14 mouse cellular contexts compared by ENCODE assay signal in genomic region chr5:125325931-125326330, GRCm38 (mm10). TPM values are rescaled to one million over a fixed set of nuclear protein-coding genes. Genes with fewer than 3 reads are reported as not detected.
DNase-seq lines count a peak whose midpoint lies in the region; ATAC-seq lines count a peak whose summit lies in the region.
"Had no signal": no experiment of that assay in that cellular context is flagged by ENCODE, and none has a peak within 500 bp of the region (broad histone marks: within the 10 kb centered on the region; RNA-seq: fewer than 3 reads in every experiment).

No protein-coding gene starts in this region.

- H3K36me3 ChIP-seq in heart, embryonic 11.5 days (ENCODE audit: control insufficient read depth, insufficient read depth, low read length) = no peaks in the 10 kb centered on the region
- H3K36me3 ChIP-seq in heart, embryonic 15.5 days = no peaks in the 10 kb centered on the region
- H3K36me3 ChIP-seq: neural tube, embryonic 15.5 days had no signal

- H3K4me2 ChIP-seq in heart, embryonic 11.5 days = no peak overlapping the region
- H3K4me2 ChIP-seq in heart, embryonic 15.5 days = peak overlapping the region; percentile 33
- H3K4me2 ChIP-seq: neural tube, embryonic 15.5 days had no signal

- H3K4me3 ChIP-seq in heart, embryonic 11.5 days (ENCODE audit: low read depth, low read length) = no peak overlapping the region
- H3K4me3 ChIP-seq in heart, embryonic 15.5 days = no peak overlapping the region
- H3K4me3 ChIP-seq: neural tube, embryonic 15.5 days had no signal

- no peaks in the 10 kb centered on the region for H3K27me3 ChIP-seq in heart, embryonic 11.5 days (ENCODE audit: control insufficient read depth, insufficient read depth, low read length)
- H3K27me3 ChIP-seq in heart, embryonic 15.5 days = no peaks in the 10 kb centered on the region
- H3K27me3 ChIP-seq: neural tube, embryonic 15.5 days had no signal

- H3K27ac ChIP-seq in heart, embryonic 11.5 days (ENCODE audit: low read depth, low read length) = peak overlapping the region; percentile 12; the same call in 1 of the 2 replicates
- peak overlapping the region; percentile 75 for H3K27ac ChIP-seq in heart, embryonic 15.5 days
- H3K27ac ChIP-seq: neural tube, embryonic 15.5 days had no signal

- ATAC-seq in heart, embryonic 11.5 days (replicated peaks; ENCODE audit: insufficient number of reproducible peaks, low FRiP score, low TSS enrichment) = no peak
- peak; percentile 50 for ATAC-seq in heart, embryonic 15.5 days (replicated peaks; ENCODE audit: insufficient number of reproducible peaks, insufficient read depth, low FRiP score, low read depth)
- peak; percentile 45 for ATAC-seq in megakaryocyte progenitor cell, adult 5-6 weeks (replicated peaks; ENCODE audit: poor library complexity)
- no peak for ATAC-seq in megakaryocyte, adult 5-6 weeks (ENCODE audit: poor library complexity, severe bottlenecking)

- H3K9ac ChIP-seq in heart, embryonic 11.5 days (ENCODE audit: low read depth, low read length) = no peak overlapping the region
- no peak overlapping the region for H3K9ac ChIP-seq in heart, embryonic 15.5 days
- H3K9ac ChIP-seq: neural tube, embryonic 15.5 days had no signal

- WGBS in heart, embryonic 11.5 days (ENCODE audit: insufficient replicate concordance) = 59% methylated on average over 11 of the region's 11 CpGs
- WGBS in heart, embryonic 15.5 days = 32% methylated on average over 11 of the region's 11 CpGs

- peaks cover 32% of the 10 kb centered on the region for H3K4me1 ChIP-seq in heart, embryonic 11.5 days (ENCODE audit: control insufficient read depth, insufficient read depth, low read length)
- peaks cover 46% of the 10 kb centered on the region for H3K4me1 ChIP-seq in heart, embryonic 15.5 days (replicated peaks)

- no peaks in the 10 kb centered on the region for H3K9me3 ChIP-seq in heart, embryonic 11.5 days (replicated peaks; ENCODE audit: control insufficient read depth, low read length)
- H3K9me3 ChIP-seq in heart, embryonic 15.5 days (replicated peaks) = no peaks in the 10 kb centered on the region
- H3K9me3 ChIP-seq: neural tube, embryonic 15.5 days had no signal

- no peak for DNase-seq in heart, adult 9 months (ENCODE audit: low spot score in 2 of 2)
- peak; percentile 59 for DNase-seq in ovary, adult 18-20 months (ENCODE audit: low spot score)
- no peak for DNase-seq in ovary, postnatal 10 days (ENCODE audit: low spot score)
- no peak for DNase-seq in embryo, embryonic 9.5 days (ENCODE audit: extremely low spot score)
- DNase-seq: cerebellum, adult 18-20 months; kidney, adult 2 months; layer of hippocampus, adult 9-11 months; lung, adult 2 months; midbrain, embryonic 14.5 days had no signal

RNA-seq across cellular contexts. Expression of gene Scarb1, which starts 15.0 kb away (rescaled TPM):
- 57.1 and 67.0 TPM in 2 replicates for polyA plus RNA-seq in heart, embryonic 11.5 days (2014; fragmentation: Nextera tagmentation; extraction: Ambion mirVana)
- 54.8 and 68.1 TPM in 2 replicates for polyA plus RNA-seq in heart, embryonic 15.5 days (2015; fragmentation: Nextera tagmentation; extraction: Ambion mirVana)
- 58.9 and 60.4 TPM in 2 replicates for total RNA-seq in megakaryocyte progenitor cell, adult 5-6 weeks (2015)
- total RNA-seq in megakaryocyte progenitor cell, adult 5-6 weeks (2017) = 52.3 and 59.6 TPM in 2 replicates
- 88.7 and 92.9 TPM in 2 replicates for total RNA-seq in megakaryocyte, adult 5-6 weeks (2015)
- total RNA-seq in megakaryocyte, adult 5-6 weeks (2017) = 86.3 and 88.2 TPM in 2 replicates

Comparison
In these comparisons a context has a peak if more than half of its experiments do, and no peak if none do; other contexts are left out.
1. ATAC-seq: peak in heart, embryonic 15.5 days (single experiment) and megakaryocyte progenitor cell, adult 5-6 weeks (single experiment); none in heart, embryonic 11.5 days (single experiment) and megakaryocyte, adult 5-6 weeks (single experiment).